Mouse (Mus musculus): ENCODE results near the gene Olfr958.

DNA sequence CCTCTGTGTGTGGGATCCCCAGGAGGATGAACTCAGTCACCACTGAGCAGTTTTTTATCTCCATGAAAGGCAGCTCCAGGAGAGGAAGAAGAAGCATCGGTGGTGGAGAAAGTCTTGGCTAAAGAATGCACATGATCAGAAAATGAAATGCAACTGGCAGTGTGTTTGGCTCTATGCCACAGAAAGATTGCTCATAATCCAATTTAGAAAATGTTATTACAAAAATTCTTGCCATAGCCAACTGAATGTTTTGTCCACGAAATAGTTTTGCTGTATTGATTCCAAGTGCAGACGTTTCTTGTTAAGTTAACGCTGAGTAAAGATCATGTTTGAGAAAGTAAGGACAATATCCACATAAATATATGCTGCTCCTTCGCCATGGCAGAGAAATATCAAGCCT lies 3.0 kb downstream of the Olfr958 start:
- TF ChIP-seq ZNF384 (IDR thresholded peaks at IDR 0.05; ENCODE audit: low read depth, low read length), result no peak
- TF ChIP-seq CHD2 (IDR thresholded peaks at IDR 0.05; ENCODE audit: low read depth, low read length), result no peak

Data from ES-E14 (cell line).